Mouse (Mus musculus): ENCODE data around the gene Fam78a.
"Not testable (repeated sequence)": the region's sequence is repeated elsewhere in the genome, so short reads cannot be mapped to it uniquely, and the experiment has no call there.

The Fam78a gene

DNA sequence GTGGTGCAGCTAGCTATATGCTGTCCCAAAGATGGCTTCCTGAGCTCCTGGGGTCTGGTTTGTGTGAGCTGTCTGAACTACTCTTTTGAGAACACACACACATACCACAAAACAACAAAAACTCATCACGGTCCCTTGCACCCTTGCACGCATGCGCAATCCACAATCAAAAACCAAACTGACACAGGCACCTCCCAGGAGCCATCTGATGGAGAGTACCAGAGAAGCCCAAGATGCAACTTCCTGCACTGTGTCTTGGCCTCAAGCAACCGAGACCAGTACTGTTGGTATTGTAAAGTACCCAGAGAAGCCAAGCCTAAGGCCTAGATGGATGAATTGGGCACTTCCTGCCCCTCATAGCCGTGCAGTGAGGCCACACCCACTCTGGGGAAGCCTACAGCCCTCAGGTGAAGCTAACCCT is 19.3 kb downstream of the Fam78a start:
- no peak for DNase-seq

DNA sequence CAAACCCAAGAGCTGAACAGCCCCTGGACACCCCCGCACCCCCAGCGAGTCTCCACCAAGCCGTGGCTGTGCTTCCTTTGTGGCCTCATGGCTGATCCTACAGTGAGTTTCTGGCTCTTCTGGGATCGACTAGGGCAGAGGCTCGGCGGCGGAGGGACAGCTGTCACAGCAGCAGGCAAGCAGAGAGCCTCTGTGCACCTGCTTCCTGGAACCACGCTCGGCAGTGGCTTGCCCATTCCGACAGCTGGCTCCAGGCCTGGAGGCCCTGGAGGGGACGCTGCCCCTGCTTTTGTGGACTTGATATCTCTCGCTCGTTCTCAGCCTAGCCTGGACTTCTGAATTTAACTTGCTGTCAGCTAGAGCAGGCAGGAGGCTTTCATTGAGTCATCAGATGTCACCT is 19.7 kb downstream of the Fam78a start:
- DNase-seq = no peak

DNA sequence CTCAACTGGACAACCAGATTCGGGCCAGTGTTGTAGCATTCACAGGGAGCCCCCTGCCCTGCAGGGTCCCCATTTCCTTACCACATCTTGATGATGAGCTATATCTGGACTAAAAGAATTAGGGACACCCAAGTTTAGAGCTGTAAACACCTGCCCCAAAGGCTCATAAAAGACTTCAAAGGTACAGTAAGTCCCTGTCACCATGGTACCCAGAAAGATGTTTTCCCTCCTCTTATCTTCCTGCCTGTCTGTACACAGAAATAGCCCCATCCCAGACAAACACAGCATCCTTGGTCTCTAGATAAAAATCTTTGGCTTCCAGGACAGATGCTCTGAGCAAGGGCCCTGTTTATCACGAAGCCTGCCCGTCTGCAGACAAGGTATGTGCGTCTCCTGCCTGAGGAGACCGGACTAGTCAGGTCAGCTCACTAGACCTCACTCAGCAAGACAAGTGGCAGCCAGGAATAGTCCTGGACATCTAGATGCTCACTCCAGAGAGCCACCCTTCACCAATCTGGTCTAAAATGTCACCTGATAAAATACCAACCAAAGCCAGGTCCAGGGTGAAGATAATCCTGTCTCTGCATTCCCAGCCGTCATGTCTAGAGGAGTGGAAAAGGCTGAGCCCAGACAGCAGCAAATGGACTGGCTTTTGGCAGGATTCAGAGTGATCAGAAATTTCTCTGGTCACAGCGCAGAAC is 21.1 kb downstream of the Fam78a start:
- no peak for DNase-seq

DNA sequence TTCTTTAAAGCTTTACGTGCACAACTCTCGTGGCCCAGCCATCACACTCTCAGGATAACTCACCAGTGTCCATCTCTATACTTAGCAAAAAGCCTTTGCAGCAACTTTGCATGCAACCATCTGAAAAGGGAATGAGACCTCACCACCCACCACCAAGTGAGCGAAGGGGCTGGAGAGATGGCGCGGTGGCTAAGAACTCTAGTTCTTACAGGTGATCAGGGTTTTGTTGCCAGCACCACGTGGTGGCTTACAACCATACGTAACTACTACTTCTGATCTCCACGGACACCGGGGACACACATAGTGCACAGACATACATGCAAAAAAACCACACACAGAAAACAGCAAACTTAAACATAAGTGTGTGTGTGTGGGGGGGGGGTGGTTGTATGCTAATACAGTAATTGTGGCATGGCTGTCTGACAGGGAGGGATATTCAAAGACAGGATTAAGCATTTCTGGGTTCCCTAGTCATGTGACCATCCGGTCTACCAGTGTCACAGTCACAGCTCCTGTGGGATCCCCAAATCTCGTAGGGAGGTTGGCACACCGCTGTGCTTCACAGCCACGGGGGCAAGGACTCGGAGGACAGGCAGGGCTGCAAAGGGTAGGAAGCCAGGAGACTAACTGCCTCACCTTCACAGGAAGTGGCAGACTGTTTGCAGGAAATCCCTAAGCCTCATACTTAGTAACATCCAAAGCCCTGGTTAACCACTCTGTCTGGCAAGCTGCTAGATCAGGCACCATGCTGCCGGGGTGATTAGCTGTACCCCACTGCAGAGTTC is 21.8 kb downstream of the Fam78a start:
- DNase-seq = no peak

DNA sequence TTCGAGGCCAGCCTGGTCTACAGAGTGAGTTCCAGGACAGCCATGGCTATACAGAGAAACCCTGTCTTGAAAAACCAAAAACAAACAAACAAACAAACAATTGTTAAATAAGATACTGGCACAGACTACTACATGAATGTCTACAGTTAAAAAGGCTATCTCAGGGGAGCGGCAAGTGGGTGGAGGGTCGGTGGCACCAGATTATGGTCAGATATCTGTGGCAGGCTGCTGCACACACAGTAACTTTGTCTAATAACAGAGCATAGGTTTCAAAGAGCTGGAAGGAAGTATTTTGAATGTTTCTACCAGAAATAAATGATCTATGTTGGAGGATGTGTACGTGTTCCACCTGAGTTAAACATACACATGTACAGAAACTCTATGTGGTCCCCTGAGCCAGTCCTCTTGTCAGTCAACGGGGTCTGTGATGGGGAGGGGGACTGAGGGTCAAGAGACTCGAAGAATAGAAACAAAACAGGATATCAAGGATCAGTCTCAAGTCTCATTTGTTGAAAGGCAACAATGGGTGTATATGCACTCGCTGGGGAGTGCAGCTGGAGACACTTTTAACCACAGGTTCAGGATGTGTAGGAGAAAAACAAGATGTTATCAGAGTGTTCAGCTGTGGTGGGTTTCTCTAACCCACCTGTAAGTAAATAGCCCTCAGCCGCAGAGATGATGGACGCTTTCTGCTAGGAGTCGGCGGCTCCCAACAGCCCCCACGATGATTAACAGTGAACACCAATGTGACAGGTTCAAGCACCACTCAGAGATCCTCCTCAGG is 22.7 kb downstream of the Fam78a start:
- DNase-seq = no peak

DNA sequence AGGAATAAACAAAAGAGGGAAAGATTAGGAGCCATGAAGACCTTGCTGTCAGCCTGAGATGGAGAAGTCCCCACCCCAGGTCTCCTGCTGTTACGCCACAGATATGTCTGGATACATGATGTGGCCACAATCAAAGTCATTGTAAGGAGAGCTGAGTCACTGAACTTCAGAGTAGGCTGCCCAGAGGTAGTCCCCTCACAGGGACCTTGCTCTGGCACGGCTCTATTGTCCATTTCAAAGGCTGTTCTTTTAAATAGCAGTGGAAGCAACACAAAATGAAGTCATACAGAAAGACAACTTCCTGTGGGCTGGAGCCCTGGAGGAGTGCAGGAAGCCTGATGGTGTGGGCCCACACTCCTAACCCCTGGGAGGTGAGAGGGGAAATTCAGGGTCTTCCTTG is 23.5 kb downstream of the Fam78a start:
- no peak for DNase-seq

DNA sequence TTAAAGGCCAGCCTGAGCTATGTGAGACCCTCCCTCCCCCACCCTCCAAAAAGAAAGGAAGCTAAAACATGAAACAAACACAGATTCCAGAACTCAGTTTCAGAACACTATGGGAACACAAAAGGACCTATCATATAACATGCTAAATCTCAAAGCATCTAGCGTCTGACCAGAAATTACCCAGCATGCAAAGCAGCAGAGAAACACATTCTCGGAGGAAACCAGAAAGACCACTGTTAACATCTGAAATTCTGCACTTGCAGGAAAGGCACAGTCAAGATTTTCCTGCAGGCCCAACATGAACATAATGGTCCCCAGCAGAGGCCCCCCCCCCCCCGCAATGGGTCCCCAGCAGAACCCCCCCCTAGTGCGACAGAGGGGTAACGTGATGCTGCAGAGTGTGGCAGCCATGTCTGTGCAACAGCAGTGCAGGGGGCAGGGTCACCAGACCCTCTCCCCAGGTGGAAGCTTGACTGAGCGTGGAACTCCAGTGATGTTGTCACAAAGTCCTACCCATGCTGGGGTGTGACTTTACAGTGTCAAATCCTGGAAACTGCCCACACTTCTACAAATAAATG is 24.3 kb downstream of the Fam78a start:
- DNase-seq = no peak

DNA sequence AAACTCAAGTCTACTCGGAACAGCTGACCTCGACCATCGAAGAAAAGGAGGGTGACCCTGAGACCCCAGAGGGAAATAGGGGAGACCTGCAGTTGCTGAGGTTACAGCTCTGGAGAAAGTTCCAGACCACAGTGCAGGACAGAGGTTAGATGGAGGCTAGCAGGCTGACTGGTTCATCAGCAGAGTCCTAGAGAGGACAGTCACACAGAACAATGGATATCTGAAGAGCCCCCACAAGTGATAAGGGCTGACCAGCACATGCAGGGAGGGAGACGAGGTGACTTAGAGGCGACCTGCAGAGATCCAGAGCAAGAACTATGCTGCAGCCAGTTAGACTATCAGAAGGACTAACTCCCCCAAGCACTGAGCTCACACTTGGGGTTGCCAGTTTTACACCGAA is 25.0 kb downstream of the Fam78a start:
- DNase-seq = no peak

DNA sequence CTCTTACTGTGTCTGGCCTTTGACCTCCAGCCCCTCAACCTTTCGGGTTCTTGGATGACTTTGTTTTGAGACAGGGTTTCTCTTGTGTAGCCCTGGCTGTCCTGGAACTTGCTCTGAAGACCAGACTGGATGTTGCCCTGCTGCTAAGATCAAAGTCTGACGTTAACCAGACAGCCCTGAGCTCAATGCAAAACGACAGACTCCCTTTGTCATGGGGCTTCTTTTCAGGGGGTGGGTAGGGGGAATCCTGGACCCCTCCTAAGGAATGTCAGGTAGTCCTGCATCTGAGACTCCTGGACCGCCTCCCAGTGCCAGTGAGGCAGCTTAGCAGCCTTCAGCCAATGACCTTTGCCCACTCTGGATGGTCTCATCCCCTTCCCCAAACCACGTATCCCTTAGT is 25.9 kb downstream of the Fam78a start:
- DNase-seq = no peak

DNA sequence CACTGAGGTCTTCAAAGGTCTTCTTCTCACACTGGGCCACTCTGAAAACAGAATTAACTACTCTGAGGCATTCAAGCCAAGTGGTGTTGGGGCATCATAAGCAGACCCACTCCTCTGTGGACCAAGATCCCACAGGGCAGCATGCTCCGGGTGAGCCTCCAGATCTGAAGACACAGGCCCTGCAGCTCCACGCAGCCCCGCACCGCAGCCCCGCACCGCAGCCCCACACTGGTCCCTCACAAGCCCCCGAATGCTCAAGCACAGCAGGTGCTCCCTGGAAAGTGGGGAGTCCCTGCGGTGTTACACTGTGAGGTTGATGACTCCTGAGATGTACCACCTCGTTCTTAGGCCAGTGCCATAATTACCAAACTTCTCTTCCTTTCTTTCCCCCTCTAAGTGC is 26.4 kb downstream of the Fam78a start:
- no peak for DNase-seq

DNA sequence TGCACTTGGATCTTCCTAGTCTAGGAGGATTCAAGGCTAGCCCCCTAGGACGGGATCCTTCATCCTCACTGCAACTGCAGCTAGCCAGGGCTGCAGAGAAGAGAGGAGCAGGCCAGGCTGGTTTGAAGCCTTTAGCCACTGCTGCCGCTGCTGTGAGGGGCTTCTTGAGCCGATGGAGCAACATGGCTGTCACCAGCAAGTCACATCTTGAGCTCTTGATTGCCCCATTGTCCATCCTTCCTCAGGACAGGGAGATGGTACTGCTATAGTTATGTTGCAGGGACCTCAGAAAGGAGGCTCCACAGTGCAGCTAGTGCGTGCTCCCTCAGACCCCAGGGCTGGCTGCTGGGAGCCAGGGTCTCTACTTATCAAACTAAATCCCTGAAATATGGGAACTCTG is 26.9 kb downstream of the Fam78a start:
- DNase-seq = no peak

DNA sequence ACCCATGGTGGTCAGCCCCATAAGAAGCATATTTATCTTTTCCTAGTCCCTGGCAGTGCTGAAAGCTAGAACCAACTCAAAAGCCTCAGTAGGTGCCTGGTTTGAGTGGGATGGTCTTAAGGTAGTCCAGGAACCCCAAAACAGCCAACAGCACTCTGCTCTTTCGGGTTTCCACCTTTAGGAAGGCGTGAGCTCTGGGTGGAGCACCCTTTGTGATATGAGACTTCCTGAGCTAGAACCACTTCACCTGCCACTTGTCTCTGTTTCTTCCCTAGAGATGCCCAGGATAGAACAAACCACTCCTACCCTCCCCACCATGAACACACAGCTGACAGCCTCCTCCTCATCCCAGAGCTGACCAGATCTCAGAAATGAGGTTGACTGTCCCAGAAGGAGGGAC is 27.3 kb downstream of the Fam78a start:
- DNase-seq = no peak

DNA sequence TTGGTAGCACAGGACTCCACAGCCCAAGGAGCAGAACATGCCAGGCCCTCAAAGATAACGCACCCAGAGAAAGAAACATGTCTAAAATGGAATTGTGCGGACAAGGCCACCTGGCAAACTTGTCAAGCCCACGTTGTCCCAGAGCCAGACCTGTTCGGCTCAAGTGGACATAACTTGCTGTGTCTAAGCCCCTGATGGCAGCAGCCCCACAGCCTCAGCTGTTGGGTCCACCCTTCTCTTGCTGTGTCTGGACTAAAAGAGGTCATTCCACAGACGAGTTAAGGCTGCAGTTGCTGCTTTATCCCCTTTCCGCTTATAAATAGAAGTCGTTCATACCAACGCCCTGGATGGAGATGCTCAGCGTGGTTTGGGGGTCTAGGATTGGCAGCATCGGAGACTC is 28.1 kb downstream of the Fam78a start:
- no peak for DNase-seq

DNA sequence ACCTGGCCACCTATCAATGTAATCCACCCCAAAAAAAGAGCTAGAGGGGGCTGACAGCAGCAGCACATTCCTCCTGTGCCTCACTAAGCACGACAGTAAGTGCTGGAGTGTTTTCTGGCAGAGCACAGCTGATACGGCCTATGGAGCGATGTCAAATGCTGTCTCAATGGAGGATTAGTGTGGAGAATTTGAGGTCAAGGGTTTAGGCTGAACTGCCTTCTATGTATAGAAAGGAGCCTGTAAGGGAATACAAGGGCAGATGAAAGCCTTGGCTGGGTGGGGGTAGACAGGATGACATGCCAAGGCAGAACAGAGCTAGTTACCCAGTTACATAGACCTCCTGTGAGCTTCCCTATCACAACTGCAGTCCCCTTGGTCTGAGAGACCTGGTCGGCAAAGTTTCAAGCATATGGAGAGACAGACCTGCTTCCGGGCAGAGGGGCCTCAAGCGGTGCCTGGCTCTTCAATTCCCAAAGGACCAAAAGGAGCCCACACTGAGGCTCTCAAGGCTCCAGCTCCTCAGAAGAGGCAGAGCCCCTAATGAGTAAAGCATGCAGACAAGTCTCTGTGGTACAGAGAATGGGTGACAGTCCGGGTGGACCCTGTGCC is 29.2 kb downstream of the Fam78a start:
- no peak for DNase-seq

DNA sequence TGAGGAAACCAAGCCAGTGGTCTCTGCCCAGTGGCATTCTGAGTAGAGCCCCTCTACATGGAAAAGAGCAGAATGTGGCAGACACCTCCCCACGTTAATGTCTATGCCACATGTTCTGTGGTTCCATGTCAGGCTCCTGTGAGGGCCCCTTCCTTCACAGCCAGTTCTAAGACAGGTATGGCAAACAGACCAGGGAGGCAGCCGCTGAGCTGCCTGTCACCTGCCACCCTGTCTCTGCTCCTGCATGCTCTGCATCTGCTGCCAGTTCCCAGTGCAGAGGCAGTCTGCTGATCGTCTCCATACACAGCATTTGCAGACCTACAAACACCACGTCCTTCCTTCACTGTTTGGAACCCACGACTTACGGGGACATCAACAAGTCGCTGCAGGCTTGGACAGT is 32.2 kb downstream of the Fam78a start:
- no peak for DNase-seq

DNA sequence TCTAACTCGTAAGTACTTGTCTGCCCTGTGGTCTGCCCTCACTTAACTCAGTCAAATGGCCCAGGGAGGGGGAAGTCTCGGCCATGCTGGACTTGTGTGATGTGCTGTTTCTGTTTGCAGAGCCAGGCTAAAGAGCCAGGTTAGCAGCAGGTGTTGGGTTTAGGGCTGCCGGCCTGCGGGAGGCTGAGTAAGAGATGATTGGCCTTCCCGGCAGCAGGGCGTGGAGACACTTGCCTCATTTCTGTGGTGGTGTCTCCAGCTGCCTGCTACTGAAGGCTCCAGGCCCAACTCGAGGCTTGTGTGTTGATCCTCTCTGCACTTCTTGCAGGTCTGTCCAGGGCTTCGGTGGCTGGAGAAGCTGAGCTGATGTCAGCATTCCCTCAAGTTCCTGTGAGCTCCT is 32.9 kb downstream of the Fam78a start:
- DNase-seq = no peak

DNA sequence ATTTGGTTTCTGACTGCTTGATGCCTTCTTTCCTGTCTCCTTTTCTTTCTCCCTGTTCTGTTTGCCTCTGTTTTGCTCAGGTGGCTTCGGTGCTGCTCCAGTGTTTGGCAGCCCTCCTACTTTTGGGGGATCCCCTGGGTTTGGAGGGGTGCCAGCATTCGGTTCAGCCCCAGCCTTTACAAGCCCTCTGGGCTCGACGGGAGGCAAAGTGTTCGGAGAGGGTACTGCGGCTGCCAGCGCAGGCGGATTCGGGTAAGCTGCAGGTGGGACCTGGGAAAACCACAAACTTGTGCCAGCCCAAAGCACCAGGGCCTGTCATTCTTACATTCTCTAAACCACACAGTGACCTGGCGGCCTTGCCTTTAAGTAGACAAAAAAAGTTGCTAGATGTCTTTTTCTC is 37.3 kb downstream of the Fam78a start:
- no peak for DNase-seq

DNA sequence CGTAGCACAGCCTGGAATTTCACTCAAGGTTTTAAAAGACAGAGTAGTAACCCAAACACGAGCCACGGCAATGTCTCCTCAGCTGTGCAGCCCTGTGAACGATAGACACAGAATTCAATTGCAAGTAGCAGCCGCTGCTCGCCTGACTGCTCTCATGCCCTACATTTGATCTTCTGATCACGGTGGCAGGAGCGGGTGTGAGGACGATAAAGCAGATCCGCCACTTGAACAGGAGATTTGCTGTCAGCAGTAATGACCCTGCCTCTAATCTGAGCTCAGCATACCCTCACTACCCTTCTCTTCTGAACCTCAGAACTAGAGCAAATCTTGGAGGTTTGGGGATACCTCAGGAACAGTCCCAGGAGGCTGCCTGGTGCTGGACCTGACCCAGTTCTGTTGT is 38.6 kb downstream of the Fam78a start:
- no peak for DNase-seq

DNA sequence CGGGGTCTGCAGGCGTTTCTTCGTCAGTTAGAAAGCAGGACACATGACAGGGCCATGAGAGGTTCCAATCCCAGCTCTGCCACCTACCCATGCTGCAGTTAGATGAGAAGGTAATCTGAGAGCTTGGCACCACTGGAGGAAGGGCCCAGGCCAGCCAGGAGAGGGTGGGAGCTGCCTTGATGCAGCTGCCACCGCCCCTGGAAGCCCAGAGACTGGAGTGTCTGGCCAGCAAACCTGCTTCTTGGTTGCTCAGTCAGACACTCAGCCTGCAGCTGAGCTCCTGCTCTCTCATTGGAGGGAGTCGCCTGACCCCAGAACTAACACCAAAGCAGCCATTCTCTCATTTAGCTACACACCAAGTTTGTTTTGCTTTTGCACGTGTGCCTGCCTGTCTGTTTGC is 39.3 kb downstream of the Fam78a start:
- no peak for DNase-seq

DNA sequence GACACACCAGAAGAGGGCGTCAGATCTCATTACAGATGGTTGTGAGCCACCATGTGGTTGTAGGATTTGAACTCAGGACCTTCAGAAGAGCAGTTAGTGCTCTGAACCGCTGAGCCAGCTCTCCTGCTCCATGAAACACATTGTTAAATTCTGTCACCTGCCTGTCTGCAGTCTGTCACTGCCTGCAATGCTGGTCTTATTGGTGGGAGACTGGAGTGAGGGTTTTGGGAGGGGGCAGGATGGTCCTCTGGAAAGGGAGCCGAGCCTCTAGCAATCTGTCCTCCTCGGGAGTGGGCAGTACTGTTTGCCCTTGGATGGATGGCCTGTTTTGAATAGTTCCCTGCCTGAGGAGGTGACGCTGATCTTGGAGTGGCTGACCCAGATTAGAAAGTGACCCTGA is 40.8 kb downstream of the Fam78a start:
- DNase-seq = no peak

DNA sequence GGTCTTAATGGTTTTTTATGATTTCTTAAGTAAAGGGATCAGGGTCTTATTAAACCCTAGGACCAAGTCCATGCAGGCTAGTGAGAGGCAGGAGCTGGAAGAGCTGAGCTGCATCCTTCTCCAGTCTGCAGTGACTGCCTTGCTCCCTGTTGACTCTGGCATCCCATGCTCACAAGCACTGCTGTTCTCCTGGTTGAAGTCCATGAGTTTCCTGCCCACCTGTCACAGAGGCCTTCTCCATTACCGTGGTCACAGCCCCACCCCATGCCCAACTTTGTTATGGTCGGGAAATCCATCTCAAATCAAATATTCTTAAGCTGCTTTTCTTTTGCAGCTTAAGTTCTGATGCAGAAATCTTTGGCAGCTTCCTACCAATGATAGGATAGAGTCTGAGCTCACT is 43.6 kb downstream of the Fam78a start:
- DNase-seq = no peak

DNA sequence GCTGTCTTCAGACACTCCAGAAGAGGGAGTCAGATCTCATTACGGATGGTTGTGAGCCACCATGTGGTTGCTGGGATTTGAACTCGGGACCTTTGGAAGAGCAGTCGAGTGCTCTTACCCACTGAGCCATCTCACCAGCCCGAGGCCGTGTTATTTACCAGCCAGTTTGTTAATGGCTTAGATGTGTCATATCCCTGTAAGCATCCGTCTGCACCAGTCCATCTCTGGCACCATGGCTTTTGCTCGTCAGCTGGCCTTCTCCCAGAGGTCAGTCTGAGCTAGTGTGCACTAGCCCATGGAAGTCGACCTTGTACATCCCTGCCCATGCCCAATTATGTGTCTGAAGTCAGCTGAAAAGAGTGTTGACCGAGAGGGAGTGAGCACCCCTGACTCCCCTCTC is 44.0 kb downstream of the Fam78a start:
- not testable (repeated sequence) for DNase-seq

DNA sequence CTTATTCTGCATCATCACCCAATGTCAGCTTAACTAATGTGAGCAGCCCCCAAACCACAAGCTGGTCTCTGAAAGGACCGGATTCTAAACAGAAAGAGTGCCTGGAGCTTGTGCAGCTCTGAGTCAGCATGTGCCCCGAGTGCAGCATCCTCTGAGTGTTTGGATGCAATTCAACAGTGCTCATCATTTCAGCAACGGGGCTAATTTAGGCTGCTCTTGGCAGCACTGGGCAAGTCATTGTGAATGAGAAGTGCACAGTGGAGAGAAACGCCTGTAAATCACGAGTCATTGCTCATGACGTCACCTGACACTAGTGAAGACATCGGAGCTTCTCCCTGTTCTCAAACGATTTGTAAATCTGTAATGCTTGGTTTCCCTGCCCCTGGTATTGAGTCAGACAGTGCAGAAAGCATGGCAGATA is 46.0 kb downstream of the Fam78a start:
- no peak for DNase-seq

Measured in kidney, adult 11 months (tissue).